Mouse (Mus musculus) stomach, postnatal 0 days (tissue): ENCODE data around the gene Lin9.

ENCODE experiments used
- CTCF ChIP-seq: IDR thresholded peaks from 2 replicates; pipeline ENCODE4 v1.5.1; 2016; ENCODE audit warnings: antibody characterized with exemption, low read depth, mild to moderate bottlenecking, moderate library complexity
- EP300 ChIP-seq: optimal IDR thresholded peaks from 2 replicates; pipeline ENCODE3; 2016; ENCODE audit warnings: antibody characterized with exemption

DNA sequence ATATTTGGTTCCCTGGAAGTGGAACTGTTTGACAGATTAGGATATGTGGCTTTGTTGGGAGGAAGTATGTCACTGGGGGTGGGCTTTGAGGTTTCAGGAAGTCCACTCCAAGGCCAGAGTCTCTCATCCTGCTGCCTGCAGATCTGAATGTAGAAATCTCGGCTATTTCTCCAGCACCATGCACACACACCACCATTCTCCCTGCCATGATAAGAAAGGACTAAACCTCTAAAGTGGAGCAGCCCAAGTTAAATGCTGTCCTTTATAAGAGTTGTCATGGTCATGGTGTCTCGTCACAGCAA is 33.4 kb upstream of the Lin9 start:
- TF ChIP-seq CTCF (no peak), EP300 (no peak)
